Mouse (Mus musculus): ENCODE results near the gene Scel.

GRCm38 (mm10) chr14:103629639-103630364, 116.7 kb downstream of the Scel start:
- no peak for TF ChIP-seq CTCF (IDR thresholded peaks at IDR 0.05; ENCODE audit: insufficient read depth, low read length)
- no peak for TF ChIP-seq POLR2A (IDR thresholded peaks at IDR 0.05; ENCODE audit: borderline replicate concordance, extremely low read depth, low read depth, low read length)
